25 mouse cellular contexts compared by ENCODE assay signal in the genomic region with DNA sequence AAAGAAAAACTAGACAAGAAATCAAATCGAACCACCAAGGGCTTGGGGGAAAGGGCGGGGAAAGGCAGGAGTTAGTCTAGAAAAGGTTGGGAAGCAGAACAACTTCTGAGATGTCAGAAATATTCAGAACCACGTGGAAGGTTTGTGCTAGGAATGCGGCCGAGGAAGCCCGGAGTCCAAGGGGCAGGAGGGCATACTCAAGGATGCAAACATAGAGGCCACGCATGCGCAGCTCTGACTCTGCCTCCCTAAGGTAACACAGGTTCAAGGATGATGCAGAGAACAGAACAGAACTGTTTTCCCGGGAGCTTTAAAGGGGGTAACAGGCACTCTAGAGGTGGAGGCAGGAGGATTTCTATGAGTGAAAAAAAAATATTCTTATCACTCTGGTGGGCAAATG. TPM values are rescaled to one million over a fixed set of nuclear protein-coding genes. Genes with fewer than 3 reads are reported as not detected.
DNase-seq lines count a peak whose midpoint lies in the region; ATAC-seq lines count a peak whose summit lies in the region.
"Had no signal": no experiment of that assay in that cellular context is flagged by ENCODE, and none has a peak within 500 bp of the region (broad histone marks: within the 10 kb centered on the region; RNA-seq: fewer than 3 reads in every experiment).

No protein-coding gene starts in this region.

- no peaks in the 10 kb centered on the region for H3K27me3 ChIP-seq in forebrain, embryonic 14.5 days (replicated peaks; ENCODE audit: control insufficient read depth, insufficient read depth, low read length)
- H3K27me3 ChIP-seq: embryonic facial prominence, embryonic 15.5 days; hindbrain, embryonic 15.5 days; intestine, embryonic 15.5 days; limb, embryonic 12.5 days; liver, embryonic 12.5 days; megakaryocyte, embryonic 14.5 days; midbrain, embryonic 15.5 days had no signal

- WGBS in forebrain, embryonic 14.5 days: 87% methylated on average over 9 of the region's 9 CpGs

- H3K4me1 ChIP-seq in forebrain, embryonic 14.5 days (ENCODE audit: control insufficient read depth, insufficient read depth, low read length): no peaks in the 10 kb centered on the region
- H3K4me1 ChIP-seq: heart, embryonic 13.5 days; hindbrain, embryonic 15.5 days; intestine, embryonic 15.5 days; midbrain, embryonic 15.5 days had no signal

- no peak overlapping the region for H3K27ac ChIP-seq in forebrain, embryonic 14.5 days (ENCODE audit: low read depth, low read length)
- H3K27ac ChIP-seq: embryonic facial prominence, embryonic 15.5 days; heart, embryonic 13.5 days; hindbrain, embryonic 15.5 days; intestine, embryonic 15.5 days; limb, embryonic 12.5 days; liver, embryonic 12.5 days; midbrain, embryonic 15.5 days had no signal

- H3K4me2 ChIP-seq in forebrain, embryonic 14.5 days (ENCODE audit: low read length): no peak overlapping the region
- H3K4me2 ChIP-seq: embryonic facial prominence, embryonic 15.5 days; heart, embryonic 13.5 days; hindbrain, embryonic 15.5 days; intestine, embryonic 15.5 days; limb, embryonic 12.5 days; liver, embryonic 12.5 days; midbrain, embryonic 15.5 days had no signal

- no peaks in the 10 kb centered on the region for H3K9me3 ChIP-seq in forebrain, embryonic 14.5 days (replicated peaks; ENCODE audit: control insufficient read depth, low read length)
- H3K9me3 ChIP-seq: embryonic facial prominence, embryonic 15.5 days; heart, embryonic 13.5 days; hindbrain, embryonic 15.5 days; intestine, embryonic 15.5 days; limb, embryonic 12.5 days; liver, embryonic 12.5 days; midbrain, embryonic 15.5 days had no signal

- H3K9ac ChIP-seq in forebrain, embryonic 14.5 days (ENCODE audit: low read length): no peak overlapping the region
- H3K9ac ChIP-seq: embryonic facial prominence, embryonic 15.5 days; forebrain, postnatal 0 days; heart, embryonic 13.5 days; hindbrain, embryonic 15.5 days; intestine, embryonic 15.5 days; limb, embryonic 12.5 days; liver, embryonic 12.5 days; midbrain, embryonic 15.5 days had no signal

- H3K36me3 ChIP-seq in forebrain, embryonic 14.5 days (ENCODE audit: control insufficient read depth, insufficient read depth, low read length): no peaks in the 10 kb centered on the region
- H3K36me3 ChIP-seq: embryonic facial prominence, embryonic 15.5 days; heart, embryonic 13.5 days; hindbrain, embryonic 15.5 days; intestine, embryonic 15.5 days; limb, embryonic 12.5 days; liver, embryonic 12.5 days; midbrain, embryonic 15.5 days had no signal

- no peak for ATAC-seq in forebrain, embryonic 14.5 days
- ATAC-seq: forebrain, postnatal 0 days; intestine, embryonic 15.5 days; liver, embryonic 12.5 days; midbrain, embryonic 15.5 days had no signal

- peak; percentile 18 for DNase-seq in lung, postnatal 10 days
- DNase-seq in lung, adult 18-20 months: no peak
- DNase-seq in ZHBTc4 (ENCODE audit: low read depth, low spot score): peak; percentile 79
- peak; percentile 83 to 92 for DNase-seq in kidney, postnatal 25 days
- no peak for DNase-seq in forebrain, embryonic 14.5 days (ENCODE audit: low spot score)
- DNase-seq in adrenal gland, postnatal 4 days (ENCODE audit: low spot score in 2 of 2): no peak
- no peak for DNase-seq in layer of hippocampus, adult 9-10 months (ENCODE audit: low spot score)
- DNase-seq: adrenal gland, postnatal 36 days; cerebellum, adult 18-20 months; cerebellum, postnatal 25 days; forebrain, postnatal 0 days; heart, adult 18-20 months; heart, postnatal 4 days; right cerebral cortex, postnatal 25 days; thymus, adult 2 months had no signal

- no peak overlapping the region for H3K4me3 ChIP-seq in forebrain, embryonic 14.5 days (ENCODE audit: low read depth, low read length)
- H3K4me3 ChIP-seq: embryonic facial prominence, embryonic 15.5 days; heart, embryonic 13.5 days; hindbrain, embryonic 15.5 days; intestine, embryonic 15.5 days; limb, embryonic 12.5 days; liver, embryonic 12.5 days; megakaryocyte, embryonic 14.5 days; midbrain, embryonic 15.5 days had no signal

RNA-seq across cellular contexts. Expression of a gene that starts 5.8 kb away (rescaled TPM):
- polyA plus RNA-seq in forebrain, embryonic 14.5 days (2014; fragmentation: Nextera tagmentation; extraction: Ambion mirVana): 52.3 and 61.1 TPM in 2 replicates
- 100 to 1,000 TPM; 168 to 172 TPM for total RNA-seq in adrenal gland, postnatal 4 days (2021)

RNA-seq across cellular contexts. Expression of a gene that starts 51.3 kb away (rescaled TPM):
- polyA plus RNA-seq in forebrain, embryonic 14.5 days (2014; fragmentation: Nextera tagmentation; extraction: Ambion mirVana): 0.30 and 1.1 TPM in 2 replicates
- total RNA-seq in adrenal gland, postnatal 4 days (2021): 10 to 100 TPM; 35.8 to 39.6 TPM
- total RNA-seq: MEL; neutrophil, adult 5-6 weeks had no signal

Comparison
In these comparisons a context has a peak if more than half of its experiments do, and no peak if none do; other contexts are left out.
1. DNase-seq: peak in lung, postnatal 10 days (single experiment), ZHBTc4 (single experiment) and kidney, postnatal 25 days (2 of 2); none in lung, adult 18-20 months (0 of 2), forebrain, embryonic 14.5 days (single experiment), adrenal gland, postnatal 4 days (0 of 2) and layer of hippocampus, adult 9-10 months (single experiment).